Mouse (Mus musculus): ENCODE data around the gene Prrg3. TPM values are rescaled to one million over a fixed set of nuclear protein-coding genes. Genes with fewer than 3 reads are reported as not detected.
A peak's percentile ranks its signal among the peaks of the same experiment; 100 is the strongest.
"Not testable (repeated sequence)": the region's sequence is repeated elsewhere in the genome, so short reads cannot be mapped to it uniquely, and the experiment has no call there.

The Prrg3 gene
- total RNA-seq (2021), result 10 to 100 TPM in 1 of 2 experiments, 1 to 10 TPM in 1; 5.9 to 10.6 TPM

- intact Hi-C loops (cut with DNase I), result loop anchor here (1.0 to 2.0 kb wide), 2 partner anchors 43 to 50 kb away; no protein-coding TSS in a partner anchor
- peak; percentile 42 to 47 for DNase-seq
Measured at GRCm38 (mm10) chrX:71962073-71963051, at the start of gene Prrg3. Gene Prrg3 (plus strand): TSS chrX:71962624.

- peak; percentile 41 to 43 for DNase-seq
- intact Hi-C loops (cut with DNase I), result loop anchor here (1.0 to 2.0 kb wide), 2 partner anchors 148 to 298 kb away; no protein-coding TSS in a partner anchor
Measured at GRCm38 (mm10) chrX:71946631-71947030, 15.8 kb upstream of the Prrg3 start.

- no peak for DNase-seq
- intact Hi-C loops (cut with DNase I), result no loop called here
Measured at GRCm38 (mm10) chrX:71958366-71958765, 4.1 kb upstream of the Prrg3 start.

- intact Hi-C loops (cut with DNase I), result loop anchor here (1.0 to 2.0 kb wide), 2 partner anchors 42 to 49 kb away; no protein-coding TSS in a partner anchor
- peak in 1 of 2 experiments; percentile 5 for DNase-seq
Measured at GRCm38 (mm10) chrX:71963275-71963912, 970 bp downstream of the Prrg3 start.

GRCm38 (mm10) chrX:71968216-71968615, 5.8 kb downstream of the Prrg3 start:
- DNase-seq, result no peak
- intact Hi-C loops (cut with DNase I), result no loop called here

- intact Hi-C loops (cut with DNase I), result no loop called here
Measured at GRCm38 (mm10) chrX:71968816-71969215, 6.4 kb downstream of the Prrg3 start.

GRCm38 (mm10) chrX:71971325-71971724, 8.9 kb downstream of the Prrg3 start:
- intact Hi-C loops (cut with DNase I), result no loop called here
- DNase-seq, result no peak

More at GRCm38 (mm10) chrX:71968816-71969215, 6.4 kb downstream of the Prrg3 start:
- DNase-seq, result no peak

- DNase-seq, result no peak
- intact Hi-C loops (cut with DNase I), result no loop called here
Measured at GRCm38 (mm10) chrX:71972686-71973085, 10.3 kb downstream of the Prrg3 start, which contains the start of gene Fate1. Gene Fate1 (plus strand): TSS chrX:71972986.

- intact Hi-C loops (cut with DNase I); DNase-seq: not testable (repeated sequence)
Measured at GRCm38 (mm10) chrX:71977681-71978080, 15.3 kb downstream of the Prrg3 start.

GRCm38 (mm10) chrX:71980443-71980842, 18.0 kb downstream of the Prrg3 start:
- DNase-seq, result no peak

GRCm38 (mm10) chrX:71981322-71981721, 18.9 kb downstream of the Prrg3 start:
- intact Hi-C loops (cut with DNase I), result no loop called here
- no peak for DNase-seq

More at GRCm38 (mm10) chrX:71980443-71980842, 18.0 kb downstream of the Prrg3 start:
- intact Hi-C loops (cut with DNase I), result no loop called here

GRCm38 (mm10) chrX:71983205-71983604, 20.8 kb downstream of the Prrg3 start:
- intact Hi-C loops (cut with DNase I), result loop anchor here (2.0 kb wide), 1 partner anchor 22 kb away; no protein-coding TSS in a partner anchor
- no peak for DNase-seq

- peak in 1 of 2 experiments; percentile 17 for DNase-seq
- intact Hi-C loops (cut with DNase I), result loop anchor here (2.0 kb wide), 1 partner anchor 21 kb away; no protein-coding TSS in a partner anchor
Measured at GRCm38 (mm10) chrX:71983775-71984174, 21.4 kb downstream of the Prrg3 start.

- no peak for DNase-seq
- intact Hi-C loops (cut with DNase I), result no loop called here
Measured at GRCm38 (mm10) chrX:71991549-71991948, 29.1 kb downstream of the Prrg3 start, which contains the start of gene Cnga2. Gene Cnga2 (plus strand): TSS chrX:71991849.

- no peak for DNase-seq
- intact Hi-C loops (cut with DNase I), result no loop called here
Measured at GRCm38 (mm10) chrX:71995972-71996371, 33.5 kb downstream of the Prrg3 start.

- no peak for DNase-seq
- intact Hi-C loops (cut with DNase I), result loop anchor here (10.0 kb wide), 2 partner anchors 265 to 635 kb away; partner anchors contain the start of gene Gabre
Measured at GRCm38 (mm10) chrX:72009930-72010329, 47.5 kb downstream of the Prrg3 start.

- intact Hi-C loops (cut with DNase I), result loop anchor here (2.0 to 10.0 kb wide), 4 partner anchors 49 to 807 kb away; partner anchors contain the start of genes Gabre and Prrg3
- DNase-seq, result peak; percentile 14 to 24
Measured at GRCm38 (mm10) chrX:72012236-72012635, 49.8 kb downstream of the Prrg3 start.

- intact Hi-C loops (cut with DNase I), result loop anchor here (2.0 to 10.0 kb wide), 4 partner anchors 50 to 806 kb away; partner anchors contain the start of genes Gabre and Prrg3
Measured at GRCm38 (mm10) chrX:72012804-72013203, 50.4 kb downstream of the Prrg3 start.

GRCm38 (mm10) chrX:72022241-72022640, 59.8 kb downstream of the Prrg3 start:
- intact Hi-C loops (cut with DNase I), result no loop called here
- DNase-seq, result no peak

More at GRCm38 (mm10) chrX:72012804-72013203, 50.4 kb downstream of the Prrg3 start:
- peak; percentile 39 to 51 for DNase-seq

Data from heart, postnatal 36 days (tissue).